Mouse (Mus musculus): ENCODE results near the gene Cgn.

GRCm38 (mm10) chr3:94781356-94781755 is 4.9 kb downstream of the Cgn start:
- TF ChIP-seq CTCF (IDR thresholded peaks at IDR 0.05; ENCODE audit: low read depth) (no peak), EP300 (IDR thresholded peaks at IDR 0.05; ENCODE audit: low read depth) (no peak)
